Mouse (Mus musculus): ENCODE measurements around the gene Atp1b1.

Gene Atp1b1

DNA sequence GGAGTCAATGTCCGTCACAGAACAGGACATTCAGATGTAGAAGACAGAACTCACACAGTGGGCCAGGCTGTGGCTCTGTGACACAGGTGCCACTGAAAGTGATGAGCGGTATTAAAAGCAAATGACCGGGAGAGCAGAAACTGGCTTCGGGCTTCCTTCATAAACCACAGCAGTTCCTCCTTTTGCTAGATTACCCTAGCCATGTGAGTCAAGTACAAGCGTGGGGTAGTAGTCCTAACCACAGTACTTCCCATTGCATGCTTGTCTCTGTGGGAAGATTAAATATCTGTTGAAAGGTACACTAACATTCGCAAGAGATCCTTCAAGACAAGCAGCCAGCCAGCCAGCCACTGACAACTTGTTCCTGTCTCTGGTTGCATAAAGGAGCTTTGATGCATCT lies 17.9 kb downstream of the Atp1b1 start:
- DNase-seq (ENCODE audit: low spot score) = no peak

DNA sequence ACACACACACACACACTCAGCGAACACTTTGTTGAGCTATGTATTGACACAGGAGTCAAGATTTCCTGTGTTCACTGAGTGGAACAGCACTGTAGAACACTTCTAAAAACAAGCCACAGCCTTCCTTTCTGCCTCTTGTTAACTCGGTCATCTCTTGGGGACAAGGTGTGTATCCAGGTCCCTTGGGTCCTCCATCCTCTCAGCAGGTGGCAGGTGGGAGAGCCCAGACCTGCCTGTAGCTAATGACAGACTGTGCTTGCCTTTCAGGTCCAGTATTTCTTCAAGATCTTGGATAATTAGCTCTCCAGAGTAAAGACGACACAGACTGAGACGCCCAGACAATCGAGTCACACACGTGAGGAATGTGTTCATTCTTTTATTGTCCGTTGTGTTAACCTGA lies 21.4 kb downstream of the Atp1b1 start:
- no peak for DNase-seq (ENCODE audit: low spot score)

DNA sequence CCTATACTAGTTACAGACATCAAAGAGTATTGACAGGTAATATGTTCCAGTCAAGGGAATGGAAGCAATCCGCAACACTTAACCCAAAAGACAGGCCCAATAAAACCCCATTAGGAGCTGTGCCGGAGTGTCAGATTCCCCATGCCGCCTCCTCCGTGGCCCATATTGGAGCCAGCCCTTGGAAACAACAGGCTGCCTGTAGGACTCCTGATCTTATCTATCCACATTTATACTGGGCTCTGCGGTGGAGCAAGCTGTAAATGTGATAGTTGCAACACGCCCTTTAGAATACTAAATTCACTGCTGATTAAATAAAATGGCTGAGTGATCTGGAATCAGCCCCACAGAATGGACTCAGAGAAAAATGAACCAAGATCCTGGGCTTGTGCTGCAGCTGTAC lies 24.1 kb downstream of the Atp1b1 start:
- peak; percentile 40 for DNase-seq (ENCODE audit: low spot score)

DNA sequence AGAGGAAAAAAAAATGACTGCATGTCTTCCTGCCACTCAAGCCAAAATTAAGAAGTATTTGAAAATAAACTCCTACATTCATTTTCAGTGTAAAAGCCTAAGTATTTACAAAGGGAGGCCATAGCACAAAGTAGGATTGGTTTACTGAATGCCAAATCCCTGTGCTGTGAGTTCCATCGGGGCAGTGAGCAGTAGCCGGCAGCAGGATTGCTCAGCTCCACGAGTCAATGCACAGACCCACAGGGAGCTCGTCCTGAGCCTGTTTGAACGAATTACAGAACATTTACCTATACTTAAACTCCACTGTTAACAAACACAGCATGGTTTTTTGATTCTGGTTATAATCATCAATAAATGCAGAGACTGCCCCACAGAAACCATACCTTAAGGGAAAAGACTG lies 25.5 kb downstream of the Atp1b1 start:
- DNase-seq (ENCODE audit: low spot score) = no peak

DNA sequence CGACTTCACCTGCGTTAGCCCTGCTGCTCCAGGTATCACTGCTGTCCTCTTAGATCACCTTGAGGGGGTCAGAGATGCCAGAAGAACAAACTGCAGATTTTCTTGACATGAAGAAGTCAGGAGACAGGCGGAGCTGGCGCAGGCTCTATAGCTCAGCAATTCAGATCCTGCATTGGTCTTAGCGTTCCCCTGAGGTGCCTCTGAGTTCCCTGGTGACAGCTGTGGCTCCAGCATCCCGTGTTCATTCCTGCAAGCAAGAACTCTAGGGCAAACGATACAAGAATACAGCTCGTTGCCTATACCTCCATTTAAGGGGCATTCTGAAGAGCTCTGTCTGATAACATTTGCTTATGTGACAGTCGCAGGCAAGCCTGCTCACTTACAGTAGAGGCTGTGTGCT lies 29.5 kb downstream of the Atp1b1 start:
- DNase-seq (ENCODE audit: low spot score) = no peak

DNA sequence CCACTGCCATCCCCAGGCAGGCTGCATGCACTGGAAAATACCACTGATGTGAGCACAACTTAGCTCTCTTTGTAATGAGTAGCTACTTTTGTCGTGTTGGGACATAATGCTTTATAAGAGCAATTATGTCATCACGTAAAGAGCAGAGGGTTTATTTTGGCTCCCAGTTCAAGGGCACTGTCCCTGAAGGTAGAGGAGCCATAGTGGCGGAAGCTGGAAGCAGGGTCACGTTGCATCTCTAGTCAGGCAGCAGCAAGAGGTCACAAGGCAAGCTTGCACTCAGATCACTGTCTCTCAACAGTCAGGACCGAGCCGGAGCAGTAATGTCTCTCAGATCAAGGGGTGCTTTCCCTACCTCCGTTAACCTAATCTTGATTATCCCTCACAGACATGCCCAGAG lies 30.4 kb downstream of the Atp1b1 start:
- DNase-seq (ENCODE audit: low spot score) = no peak

DNA sequence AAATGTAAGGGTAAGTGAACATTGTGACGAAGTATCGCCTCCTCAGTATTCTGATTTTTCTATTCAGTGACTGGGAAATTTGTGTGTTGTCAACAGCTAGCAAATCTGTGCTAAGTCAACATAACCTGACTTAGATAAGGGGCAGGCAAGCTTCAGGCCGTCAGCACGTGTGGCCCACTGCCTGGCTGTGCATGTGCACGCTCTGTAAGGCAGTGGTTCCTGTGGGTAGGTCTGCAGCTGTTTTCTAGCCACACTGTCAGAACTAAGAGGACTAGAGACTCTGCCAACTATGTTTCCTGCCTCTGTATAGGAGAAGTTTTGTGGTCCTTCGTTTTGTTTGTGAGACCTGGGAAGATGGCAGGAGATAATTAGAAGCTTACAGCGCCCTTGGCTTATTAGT lies 31.9 kb downstream of the Atp1b1 start:
- no peak for DNase-seq (ENCODE audit: low spot score)

DNA sequence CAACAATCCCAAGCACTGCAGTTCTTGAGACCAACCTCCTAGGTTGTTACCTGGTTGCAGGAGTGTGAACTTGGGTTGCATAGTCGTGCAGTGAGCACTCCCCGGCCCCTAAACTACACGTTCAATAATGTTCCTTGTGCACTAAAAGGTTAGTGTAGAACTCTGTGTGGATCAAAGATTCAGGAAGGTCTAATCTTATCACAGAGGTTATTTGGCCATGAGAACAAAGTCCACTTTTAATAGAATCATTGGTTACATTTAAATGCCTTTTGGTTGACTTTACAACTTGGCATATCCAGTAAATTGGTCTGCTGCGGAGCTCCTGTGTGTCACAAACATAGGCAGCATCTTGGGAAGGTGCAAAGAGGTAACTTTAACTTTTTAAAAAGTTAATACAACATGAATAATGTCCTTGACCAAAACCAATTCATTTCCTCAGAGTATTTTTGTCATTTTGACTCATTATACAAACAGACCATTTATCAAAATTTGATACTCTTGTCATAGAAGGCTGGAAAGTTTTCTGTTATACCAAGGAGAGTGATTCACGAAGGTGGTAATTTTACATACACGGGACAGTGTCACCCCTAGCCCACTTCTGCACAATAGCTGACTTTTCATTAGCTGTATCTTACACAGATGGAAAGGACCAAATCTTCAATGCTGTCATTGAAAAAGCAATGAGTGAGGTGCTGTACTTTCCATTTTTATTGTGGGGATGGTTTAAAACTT lies 37.4 kb downstream of the Atp1b1 start:
- no peak for DNase-seq (ENCODE audit: low spot score)

DNA sequence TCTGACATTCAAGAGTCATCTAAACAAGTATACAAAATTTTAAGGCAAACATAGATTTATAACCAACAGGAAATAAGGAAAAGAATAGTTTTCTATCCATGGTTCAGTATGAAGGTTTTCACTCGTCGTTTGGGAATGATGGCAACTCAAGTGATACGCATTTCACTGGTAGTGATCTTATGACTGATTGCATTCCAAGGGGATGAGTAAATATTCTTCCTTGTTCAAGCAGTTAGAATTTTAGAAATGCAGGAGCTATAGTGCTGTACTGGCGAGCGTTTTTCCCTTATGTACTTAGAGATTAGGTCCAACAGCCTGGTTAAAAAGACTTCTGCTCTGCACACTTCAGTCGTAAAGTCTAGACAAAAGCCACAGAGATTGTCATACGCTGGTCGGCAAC lies 38.8 kb downstream of the Atp1b1 start:
- DNase-seq (ENCODE audit: low spot score) = no peak

DNA sequence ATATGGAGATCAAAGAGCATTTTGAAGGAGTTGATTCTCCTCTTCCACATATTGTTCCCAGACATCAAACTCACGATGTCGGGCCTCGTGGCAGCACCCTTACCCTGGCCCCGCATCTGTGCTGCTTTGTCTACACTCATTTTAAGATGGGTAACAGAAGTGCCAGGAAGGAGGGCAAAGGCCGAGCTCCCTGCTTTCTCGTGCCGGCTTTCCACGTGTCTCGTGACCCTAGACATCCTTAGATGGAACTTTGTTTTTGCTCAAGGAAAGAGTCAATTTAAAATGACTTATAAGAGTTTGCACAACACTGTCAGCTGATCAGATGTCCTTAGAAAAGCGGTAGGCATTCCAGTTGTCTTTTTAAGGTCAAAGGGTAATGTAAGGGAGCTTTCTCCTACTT lies 39.8 kb downstream of the Atp1b1 start:
- DNase-seq (ENCODE audit: low spot score) = no peak

DNA sequence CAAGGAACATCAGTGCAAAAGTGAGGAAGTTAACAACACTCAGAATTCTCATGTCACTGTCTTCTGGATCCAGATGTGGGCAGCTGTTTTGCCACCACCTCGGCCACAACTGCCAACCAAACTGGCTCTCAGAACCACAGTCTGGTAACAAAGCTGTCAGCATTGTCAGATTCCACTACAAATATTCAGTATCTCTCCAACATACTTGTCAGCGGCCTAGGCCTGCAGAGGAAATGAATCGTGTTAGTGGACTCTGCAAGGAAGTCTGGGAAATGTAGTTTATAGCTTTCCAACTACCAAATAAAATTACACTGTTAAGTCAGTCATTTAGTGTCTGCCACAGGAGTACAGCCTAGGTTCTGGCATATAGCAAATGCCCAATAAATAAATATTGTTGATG lies 40.6 kb downstream of the Atp1b1 start:
- DNase-seq (ENCODE audit: low spot score) = no peak

DNA sequence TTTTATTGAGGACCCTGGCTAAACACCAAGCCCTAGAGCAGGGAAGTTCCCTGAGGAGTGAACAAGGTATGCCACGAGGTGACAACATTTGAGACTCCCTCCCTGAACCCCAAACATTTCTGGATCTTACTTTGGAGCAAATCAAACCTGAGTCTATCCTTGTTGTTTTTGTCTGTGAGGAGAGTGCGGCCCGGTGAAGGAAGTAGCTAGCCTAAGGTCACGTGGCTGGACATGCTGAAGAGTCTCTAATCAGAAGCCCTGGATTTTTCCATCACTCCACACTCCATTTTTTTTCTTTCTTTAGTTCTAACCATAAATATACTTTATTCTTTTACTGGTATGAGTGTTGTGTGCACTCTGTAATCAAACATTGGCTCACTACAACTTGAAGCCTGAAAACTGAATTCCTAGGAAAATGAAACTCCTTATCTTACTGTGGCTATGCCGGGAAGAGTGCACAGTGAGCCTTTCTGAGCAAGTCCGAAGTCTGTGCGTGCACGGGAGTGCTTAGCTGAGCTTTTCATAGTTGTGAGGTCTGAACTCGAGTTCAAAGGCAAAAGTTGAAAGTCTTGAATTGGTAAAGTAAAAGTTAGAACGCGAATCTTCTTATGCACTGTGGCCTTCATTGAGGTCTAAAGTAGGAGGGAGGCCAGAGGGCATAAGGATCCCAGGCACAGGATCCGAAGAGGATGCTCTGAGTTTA lies 41.3 kb downstream of the Atp1b1 start:
- DNase-seq (ENCODE audit: low spot score) = no peak

DNA sequence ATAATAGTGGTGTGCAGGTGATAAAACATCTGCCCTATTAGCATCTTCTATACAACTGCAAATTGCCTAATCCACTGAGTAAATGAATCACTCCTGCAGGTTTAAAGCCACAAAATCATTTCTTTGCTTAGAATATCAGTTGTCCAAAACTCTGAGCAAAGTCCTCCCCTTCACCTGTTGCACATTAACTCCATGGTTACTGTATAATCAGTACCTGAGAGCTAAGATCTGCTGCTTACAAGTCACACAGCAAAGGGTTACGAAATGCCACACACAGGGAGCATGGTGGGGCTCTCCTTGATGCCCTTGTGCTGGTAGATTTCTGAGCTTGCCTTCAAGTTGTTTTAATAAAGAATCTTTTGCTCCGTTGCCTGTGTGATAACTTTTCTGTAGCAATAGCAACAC lies 42.8 kb downstream of the Atp1b1 start:
- DNase-seq (ENCODE audit: low spot score) = no peak

DNA sequence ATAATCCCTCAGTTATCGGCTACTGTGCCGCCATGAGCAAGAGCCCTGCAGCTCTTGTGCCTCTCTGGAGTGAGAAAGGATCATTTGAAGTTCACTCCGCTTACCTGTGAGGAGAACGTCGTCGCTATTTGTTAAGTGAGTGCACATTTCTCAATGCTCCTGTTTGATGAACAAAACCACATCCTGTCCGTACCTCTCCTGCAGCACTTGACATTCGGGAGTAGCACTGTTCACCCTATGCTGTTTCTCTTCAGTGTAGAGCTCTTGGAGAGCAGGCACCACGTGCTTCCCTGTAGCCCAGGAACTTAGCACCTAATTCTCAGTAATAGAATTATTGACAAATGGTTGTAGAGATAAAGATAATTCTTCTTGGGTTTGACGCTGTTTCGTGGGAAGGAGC lies 44.5 kb downstream of the Atp1b1 start:
- no peak for DNase-seq (ENCODE audit: low spot score)

DNA sequence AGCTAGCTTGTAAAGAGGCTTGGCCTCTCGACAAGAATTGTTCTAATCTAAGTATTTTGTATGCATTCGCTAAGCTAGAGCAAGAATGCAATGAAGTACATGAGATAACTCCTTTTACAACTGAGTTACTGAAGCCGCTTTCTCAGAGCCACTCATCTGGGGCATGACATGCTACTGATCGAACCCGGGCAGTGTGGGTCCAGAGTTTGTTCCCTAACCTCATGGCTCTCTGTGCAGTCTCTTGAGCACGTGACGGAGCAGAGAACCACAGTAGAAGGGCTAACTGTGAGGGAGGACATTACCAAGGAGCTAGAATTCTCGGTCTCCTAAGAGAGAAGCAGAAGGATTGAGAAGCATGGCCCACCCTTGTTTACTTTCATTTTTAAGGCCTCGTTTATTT lies 45.2 kb downstream of the Atp1b1 start:
- no peak for DNase-seq (ENCODE audit: low spot score)

DNA sequence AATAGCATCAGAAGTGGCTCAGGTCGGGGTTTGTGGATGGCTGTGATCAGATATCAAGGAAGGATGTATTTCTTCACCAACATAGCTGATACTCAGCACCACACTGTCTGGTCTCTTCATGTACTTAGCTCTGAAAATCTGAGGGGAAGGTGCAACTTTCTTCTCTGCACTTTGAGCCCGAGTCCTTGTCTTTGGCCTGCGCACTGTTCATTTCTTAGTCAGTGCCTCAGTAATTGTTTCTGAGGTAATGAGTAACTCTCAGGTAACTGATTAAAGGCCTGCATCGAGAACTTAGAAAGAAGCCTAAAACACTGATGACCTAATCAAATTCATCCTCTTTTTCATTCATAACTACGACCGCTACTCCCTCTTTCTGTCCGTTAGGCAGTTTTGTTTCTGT lies 46.8 kb downstream of the Atp1b1 start:
- no peak for DNase-seq (ENCODE audit: low spot score)

DNA sequence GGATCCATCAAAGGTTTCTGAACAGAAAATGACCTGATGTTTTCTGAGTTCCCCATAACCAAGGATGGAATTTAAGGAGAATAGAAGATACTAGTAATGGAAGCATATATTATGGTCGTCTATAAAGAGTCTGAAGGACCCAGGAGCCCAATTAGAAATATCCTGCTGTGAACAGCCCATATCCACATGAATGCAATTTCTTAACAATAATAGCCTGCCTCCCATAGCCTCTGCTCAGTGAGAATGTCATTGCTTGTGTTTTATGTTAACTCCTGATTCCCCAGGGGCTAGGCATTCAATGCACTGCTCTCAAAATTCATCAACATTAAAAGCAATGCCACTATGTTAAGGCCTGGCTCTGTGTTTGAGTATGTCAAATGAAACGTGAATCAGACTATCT lies 49.5 kb downstream of the Atp1b1 start:
- DNase-seq (ENCODE audit: low spot score) = no peak

DNA sequence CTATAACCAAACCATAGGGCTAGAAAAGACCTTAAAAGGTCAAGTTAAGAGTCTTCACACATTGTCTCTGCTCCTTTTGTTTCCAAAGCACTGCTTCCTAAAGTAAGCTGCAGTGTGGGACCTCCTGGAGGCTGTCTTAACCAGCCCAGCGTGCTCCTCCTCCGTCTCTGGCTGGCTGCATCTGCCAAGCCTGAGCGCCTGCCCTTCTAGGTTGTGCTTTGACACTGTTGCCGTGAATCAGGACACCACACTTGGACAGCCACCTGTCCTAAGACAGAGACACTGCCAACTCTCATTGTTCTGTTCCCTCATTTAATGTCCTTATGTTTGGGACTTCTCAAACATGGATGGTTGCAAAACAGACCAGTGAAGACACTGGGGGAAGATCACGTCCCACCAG lies 51.6 kb downstream of the Atp1b1 start:
- DNase-seq (ENCODE audit: low spot score) = no peak

DNA sequence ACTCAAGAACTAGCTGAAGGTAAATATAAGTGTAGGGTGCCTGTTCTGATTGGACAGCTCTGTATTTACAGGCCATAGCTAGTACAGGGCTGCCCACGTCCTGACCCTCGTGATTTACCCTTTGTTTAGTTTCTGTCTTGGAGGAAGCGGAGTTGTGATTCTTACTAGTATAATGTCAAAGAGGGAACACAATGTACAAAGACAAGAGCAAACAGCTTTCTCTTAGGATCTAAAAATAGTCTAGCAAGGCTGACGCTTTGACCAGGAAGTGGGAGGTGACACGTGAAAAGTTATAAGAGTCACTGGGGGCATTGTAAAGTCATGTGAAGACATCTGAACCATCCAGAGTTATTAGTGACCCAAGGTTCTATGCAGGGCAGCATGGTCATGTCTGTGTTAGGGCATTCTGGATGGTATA lies 52.8 kb downstream of the Atp1b1 start:
- no peak for DNase-seq (ENCODE audit: low spot score)

DNA sequence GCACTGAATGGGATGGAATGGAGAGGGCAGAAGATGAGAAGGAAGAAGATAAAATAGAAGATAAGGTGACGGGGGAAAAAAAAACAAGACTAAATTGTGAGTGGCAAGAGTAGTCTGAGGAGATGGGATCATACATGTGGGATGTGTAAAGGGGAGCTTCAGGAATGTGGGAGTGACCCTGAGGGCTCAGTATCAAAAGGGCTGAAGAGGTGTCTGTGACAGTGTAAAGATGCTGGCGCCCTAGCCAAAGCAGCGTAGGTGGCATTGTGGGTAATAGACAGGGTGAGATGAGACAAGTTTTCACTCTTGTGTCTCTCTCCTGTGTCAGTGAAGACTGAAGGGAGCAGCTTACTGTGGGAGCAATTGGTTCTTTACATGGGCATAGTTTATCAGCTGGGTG lies 58.6 kb downstream of the Atp1b1 start:
- DNase-seq (ENCODE audit: low spot score) = no peak

DNA sequence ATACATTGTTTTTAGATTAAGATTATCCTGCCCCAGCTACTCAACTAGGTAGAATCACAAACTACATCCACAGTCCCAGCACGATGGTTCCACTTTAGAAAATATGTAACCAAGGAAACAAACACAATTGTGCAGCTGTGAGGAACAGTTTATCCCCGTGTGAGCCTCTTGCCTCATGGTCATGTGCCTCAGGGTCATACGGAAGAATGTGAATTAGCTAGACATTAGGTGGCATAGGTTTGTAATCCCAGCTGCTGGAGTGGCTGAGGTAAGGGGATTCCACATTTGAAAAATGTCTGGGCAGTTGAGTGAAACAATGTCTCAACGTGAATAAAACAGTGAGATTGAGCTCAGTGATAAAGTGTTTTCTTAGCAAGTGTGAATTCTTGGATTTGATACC lies 60.5 kb downstream of the Atp1b1 start:
- DNase-seq (ENCODE audit: low spot score) = no peak

DNA sequence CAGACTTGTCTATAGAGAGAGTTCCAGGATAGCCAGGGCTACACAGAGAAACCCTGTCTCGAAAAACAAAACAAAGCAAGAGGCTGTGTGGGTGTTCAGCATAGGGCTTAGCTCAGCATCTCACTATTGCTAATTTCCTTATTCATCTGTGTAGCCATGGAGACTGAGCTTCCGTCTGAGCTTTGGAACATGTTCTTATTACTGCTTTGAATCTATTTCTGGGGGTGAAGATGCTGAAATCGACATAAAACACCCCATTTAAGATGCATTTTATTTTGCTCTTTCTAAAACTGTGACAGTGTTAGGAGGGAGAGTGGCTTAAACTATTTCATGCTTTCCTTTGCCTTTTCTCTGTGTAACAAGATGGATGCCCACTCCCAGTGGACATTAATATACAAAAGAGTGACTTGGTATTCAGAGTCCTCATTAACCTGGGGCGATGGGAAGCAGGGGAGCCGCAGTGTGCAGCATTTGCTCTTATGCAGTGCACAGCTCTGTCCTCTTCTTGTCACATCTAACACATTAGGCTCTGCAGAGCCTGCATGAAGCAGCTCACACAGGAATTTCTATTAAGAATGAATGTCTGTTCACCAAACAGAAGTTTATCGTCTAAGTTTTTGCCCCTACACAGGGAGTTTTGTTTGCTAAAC lies 62.9 kb downstream of the Atp1b1 start:
- DNase-seq (ENCODE audit: low spot score) = no peak

DNA sequence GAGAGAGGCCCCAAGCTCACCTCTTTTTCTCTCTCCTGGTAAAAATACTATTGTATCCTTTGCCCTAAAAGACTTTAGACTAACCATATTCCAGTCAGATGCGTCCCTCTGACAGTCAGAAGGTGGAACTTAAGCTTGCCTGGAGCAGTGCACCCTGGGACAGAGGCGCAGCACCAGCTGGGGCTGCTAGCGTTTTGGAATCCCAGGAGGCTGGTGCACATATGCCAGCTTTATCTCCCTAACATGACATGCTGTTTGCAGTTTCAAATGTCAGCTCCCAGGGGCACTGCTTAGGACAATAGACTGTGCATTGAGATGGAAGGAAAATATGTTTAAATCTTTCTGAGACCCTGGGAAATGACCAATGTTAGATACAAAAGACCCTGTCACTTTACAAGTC lies 66.0 kb downstream of the Atp1b1 start:
- DNase-seq (ENCODE audit: low spot score) = peak; percentile 53

DNA sequence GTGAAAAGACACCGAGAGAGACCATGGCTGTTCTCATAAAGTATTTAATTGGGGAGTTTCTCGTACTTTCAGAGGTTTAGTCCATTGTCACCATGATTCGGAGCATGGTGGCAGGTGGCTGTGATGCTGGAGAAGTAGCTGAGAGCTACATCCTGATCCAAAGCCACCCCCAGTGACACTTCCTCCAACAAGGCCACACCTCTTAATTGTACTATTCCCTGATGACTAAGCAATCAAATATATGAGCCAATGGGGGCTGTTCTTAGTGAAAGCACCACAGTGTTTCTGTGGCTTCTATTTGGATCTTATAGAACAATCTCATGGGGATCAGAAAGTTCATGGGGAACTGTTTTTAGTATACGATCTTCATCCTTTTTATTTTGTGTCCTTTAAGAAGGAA lies 68.4 kb downstream of the Atp1b1 start:
- no peak for DNase-seq (ENCODE audit: low spot score)

Measured in embryo, embryonic 10.5 days (tissue).